Mouse (Mus musculus) brain, embryonic 14.5 days (tissue): ENCODE measurements at regions not wholly inside any gene's neighbourhood (a gene's known extent, or its start where the extent isn't known, plus 50 kb on each side); places are given as distances from the start of the nearest gene placed in this dataset.

Source experiments
- CTCF ChIP-seq: fragments of 200-500 bp; IDR thresholded peaks from 2 replicates; pipeline ENCODE4 v1.5.1; 2012; ENCODE audit warnings: inconsistent platforms, mild to moderate bottlenecking, moderate library complexity, borderline replicate concordance; ENCODE audit not compliant: insufficient read depth, insufficient read length; ENCODE audit errors: extremely low read depth
- POLR2A ChIP-seq: fragments of 200-500 bp; IDR thresholded peaks from 2 replicates; pipeline ENCODE4 v1.6.1; 2012; ENCODE audit warnings: mild to moderate bottlenecking, inconsistent platforms, borderline replicate concordance; ENCODE audit not compliant: poor library complexity, insufficient read depth, insufficient read length, severe bottlenecking; ENCODE audit errors: extremely low read depth

DNA sequence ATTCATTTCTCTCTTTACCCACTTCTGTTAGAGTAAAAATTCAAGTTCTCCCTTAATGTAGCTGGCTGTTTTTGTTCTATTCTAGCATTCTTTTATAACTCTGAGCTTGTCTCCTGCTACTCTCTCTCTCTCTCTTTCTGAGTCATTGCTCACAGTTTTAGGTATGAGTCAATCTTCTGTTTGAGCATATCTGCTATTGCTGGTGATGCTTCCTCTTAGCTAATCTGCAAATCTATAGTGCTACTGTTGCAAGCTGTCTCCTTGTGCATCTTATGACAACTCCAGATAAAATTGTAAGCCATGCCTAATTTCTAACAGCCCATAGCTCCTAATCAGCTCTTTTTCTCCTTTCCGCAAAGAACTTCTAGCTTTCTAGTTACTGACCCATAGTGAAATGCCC lies 304.5 kb upstream of the Tmem229a start:
- no peak for TF ChIP-seq POLR2A
- no peak for TF ChIP-seq CTCF
